In the genomic region with DNA sequence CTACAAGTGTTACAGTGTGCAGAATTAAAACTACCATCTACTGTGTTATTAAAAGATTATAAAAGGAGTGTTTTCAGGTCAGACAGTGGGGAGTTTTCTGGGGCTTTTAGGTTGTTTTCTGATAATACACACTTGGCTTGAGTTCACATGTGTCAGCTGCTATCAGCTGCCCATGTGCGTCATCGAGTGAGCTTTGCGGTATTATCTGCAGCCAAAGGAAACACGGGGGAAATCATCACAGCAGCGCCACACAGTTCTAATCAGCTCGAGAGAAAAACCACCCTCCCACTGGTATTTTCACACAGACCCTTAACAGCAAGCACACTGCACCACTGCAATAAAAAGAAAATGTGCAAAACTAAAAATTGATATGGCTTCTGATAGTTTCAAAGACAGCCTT, we compare ENCODE assay signal across 9 mouse cellular contexts. TPM values are rescaled to one million over a fixed set of nuclear protein-coding genes. Genes with fewer than 3 reads are reported as not detected.
DNase-seq lines count a peak whose midpoint lies in the region; ATAC-seq and TF ChIP-seq lines count a peak whose summit lies in the region.
"Had no signal": no experiment of that assay in that cellular context is flagged by ENCODE, and none has a peak within 500 bp of the region (broad histone marks: within the 10 kb centered on the region; RNA-seq: fewer than 3 reads in every experiment).

No protein-coding gene starts in this region.

- no peaks in the 10 kb centered on the region for H3K4me1 ChIP-seq in lung, postnatal 0 days (ENCODE audit: insufficient read depth, low read depth, low read length)
- no peaks in the 10 kb centered on the region for H3K4me1 ChIP-seq in hindbrain, embryonic 12.5 days

- no peak overlapping the region for H3K9ac ChIP-seq in lung, postnatal 0 days (replicated peaks; ENCODE audit: low read depth)
- H3K9ac ChIP-seq in hindbrain, embryonic 12.5 days: no peak overlapping the region
- H3K9ac ChIP-seq: limb, embryonic 13.5 days had no signal

- H3K27ac ChIP-seq in lung, postnatal 0 days (ENCODE audit: low read length): no peak overlapping the region
- H3K27ac ChIP-seq in hindbrain, embryonic 12.5 days: no peak overlapping the region
- H3K27ac ChIP-seq: limb, embryonic 13.5 days had no signal

- whole genome bisulfite sequencing in lung, postnatal 0 days: 42% methylated on average over 6 of the region's 6 CpGs
- WGBS in hindbrain, embryonic 12.5 days: 69% methylated on average over 6 of the region's 6 CpGs

- intact Hi-C loops in gastrocnemius, postnatal 14 days (cut with DNase I; ENCODE audit: low total_unique reads): loop anchor here (10.0 kb wide), 1 partner anchor 142 kb away; no protein-coding TSS in a partner anchor

- no peak for TF ChIP-seq EP300 in lung, postnatal 0 days (IDR thresholded peaks at IDR 0.05)

- no peaks in the 10 kb centered on the region for H3K9me3 ChIP-seq in lung, postnatal 0 days (ENCODE audit: low read length)
- no peaks in the 10 kb centered on the region for H3K9me3 ChIP-seq in hindbrain, embryonic 12.5 days (replicated peaks)
- H3K9me3 ChIP-seq: limb, embryonic 13.5 days had no signal

- H3K27me3 ChIP-seq in lung, postnatal 0 days (replicated peaks; ENCODE audit: insufficient read depth, low read length): no peaks in the 10 kb centered on the region
- no peaks in the 10 kb centered on the region for H3K27me3 ChIP-seq in hindbrain, embryonic 12.5 days
- H3K27me3 ChIP-seq: limb, embryonic 13.5 days had no signal

- no peak overlapping the region for H3K4me2 ChIP-seq in lung, postnatal 0 days (replicated peaks; ENCODE audit: low read depth, low read length)
- H3K4me2 ChIP-seq in hindbrain, embryonic 12.5 days (replicated peaks): no peak overlapping the region
- H3K4me2 ChIP-seq: limb, embryonic 13.5 days had no signal

- no peak for TF ChIP-seq CTCF in lung, postnatal 0 days (IDR thresholded peaks at IDR 0.05)

- H3K4me3 ChIP-seq in lung, postnatal 0 days (ENCODE audit: low read depth, low read length): no peak overlapping the region
- H3K4me3 ChIP-seq in hindbrain, embryonic 12.5 days: no peak overlapping the region
- H3K4me3 ChIP-seq: limb, embryonic 13.5 days had no signal

- ATAC-seq in lung, postnatal 0 days: no peak
- peak; percentile 95 for ATAC-seq in inflammation-experienced regulatory T-cells, adult 6 months
- ATAC-seq in hindbrain, embryonic 12.5 days (ENCODE audit: low FRiP score): no peak

- no peaks in the 10 kb centered on the region for H3K36me3 ChIP-seq in lung, postnatal 0 days (ENCODE audit: insufficient read depth, low read length)
- H3K36me3 ChIP-seq in hindbrain, embryonic 12.5 days: no peaks in the 10 kb centered on the region
- H3K36me3 ChIP-seq: limb, embryonic 13.5 days had no signal

- DNase-seq in lung, postnatal 0 days (ENCODE audit: low spot score): peak; percentile 28
- DNase-seq in lung, postnatal 10 days: no peak
- DNase-seq in c-Kit-positive CD71-positive TER-119-positive erythroid progenitor cells, embryonic 14.5 days (ENCODE audit: low spot score): peak; percentile 80
- peak; percentile 35 to 49 for DNase-seq in spleen, postnatal 10 days (ENCODE audit: low spot score in 2 of 2)
- DNase-seq in urinary bladder, postnatal 14 days (ENCODE audit: low spot score): no peak
- no peak for DNase-seq in gastrocnemius, postnatal 14 days

RNA-seq across cellular contexts. Expression of a gene that starts 45.3 kb away (rescaled TPM):
- polyA plus RNA-seq in lung, postnatal 0 days (2015; fragmentation: Nextera tagmentation; extraction: Ambion mirVana): 3.2 and 3.4 TPM in 2 replicates
- 10 to 100 TPM in 2 of 3 experiments, 1 to 10 TPM in 1; 9.8 to 17.5 (median 13.3) TPM for polyA plus RNA-seq in inflammation-experienced regulatory T-cells, adult 6 months (2017; shearing (Covaris generic))
- 29.4 and 30.9 TPM in 2 replicates for polyA plus RNA-seq in hindbrain, embryonic 12.5 days (2016; fragmentation: Nextera tagmentation; extraction: Ambion mirVana)
- 1 to 10 TPM; 1.2 to 1.6 TPM for total RNA-seq in gastrocnemius, postnatal 14 days (2021)

Comparison
In these comparisons a context has a peak if more than half of its experiments do, and no peak if none do; other contexts are left out.
1. DNase-seq: peak in lung, postnatal 0 days (single experiment), c-Kit-positive CD71-positive TER-119-positive erythroid progenitor cells, embryonic 14.5 days (single experiment) and spleen, postnatal 10 days (2 of 2); none in lung, postnatal 10 days (single experiment), urinary bladder, postnatal 14 days (single experiment) and gastrocnemius, postnatal 14 days (single experiment).